Mouse (Mus musculus) liver, embryonic 16.5 days (tissue): ENCODE results near the gene Pramel6. TPM values are rescaled to one million over a fixed set of nuclear protein-coding genes. Genes with fewer than 3 reads are reported as not detected.
"Not testable (repeated sequence)": the region's sequence is repeated elsewhere in the genome, so short reads cannot be mapped to it uniquely, and the experiment has no call there.

ENCODE experiments used
- ATAC-seq: fragments of 200-750 bp; cut with Nextera tagmentation; 2 replicates; pipeline ENCODE4 v1.8.0; 2017; ENCODE audit warnings: low read depth, mild to moderate bottlenecking, moderate number of reproducible peaks, moderate library complexity
- H3K27ac ChIP-seq: fragments of 300-500 bp; sonication (generic); 2 replicates; pipeline ENCODE4 v1.5.1; 2014; ENCODE audit warnings: mild to moderate bottlenecking, low read length
- H3K27me3 ChIP-seq: fragments of 300-500 bp; sonication (generic); 2 replicates; pipeline ENCODE4 v1.6.1; 2014; ENCODE audit warnings: low read depth, low read length, mixed read lengths; ENCODE audit not compliant: control insufficient read depth, insufficient read depth
- H3K36me3 ChIP-seq: fragments of 300-500 bp; sonication (generic); 2 replicates; pipeline ENCODE4 v1.6.1; 2014; ENCODE audit warnings: mild to moderate bottlenecking; ENCODE audit not compliant: control insufficient read depth, insufficient read depth
- H3K4me1 ChIP-seq: fragments of 300-500 bp; sonication (generic); 2 replicates; pipeline ENCODE4 v1.6.1; 2014; ENCODE audit warnings: low read depth, low read length, mixed read lengths; ENCODE audit not compliant: control insufficient read depth
- H3K4me2 ChIP-seq: fragments of 300-500 bp; sonication (generic); 2 replicates; pipeline ENCODE4 v1.6.1; 2014; ENCODE audit warnings: low read depth, low read length, mixed read lengths
- H3K4me3 ChIP-seq: fragments of 300-500 bp; sonication (generic); 2 replicates; pipeline ENCODE4 v1.5.1; 2014; ENCODE audit warnings: low read depth, mild to moderate bottlenecking, low read length
- H3K9ac ChIP-seq: fragments of 300-500 bp; sonication (generic); 2 replicates; pipeline ENCODE4 v1.6.1; 2014; ENCODE audit warnings: low read depth, low read length
- H3K9me3 ChIP-seq: fragments of 300-500 bp; sonication (generic); replicated peaks from 2 replicates; pipeline ENCODE4 v1.6.1; 2016; ENCODE audit warnings: low read length; ENCODE audit not compliant: control insufficient read depth
- WGBS: fragments of 180-500 bp; shearing (Covaris S2); extraction: QIAGEN DNeasy Blood & Tissue Kit; methylation state at CpG from one replicate; pipeline ENCODE4 v1.1.7; 2014; ENCODE audit not compliant: insufficient replicate concordance; 5-methylcytosine and 5-hydroxymethylcytosine counted together
- polyA plus RNA-seq: library from polyadenylated mRNA; unstranded; fragments of >200 nt; fragmentation: Nextera tagmentation; extraction: Ambion mirVana; gene quantifications from 2 replicates; pipeline ENCODE4 v1.2.1, GENCODE M21; 2015

Pramel6 gene
- not detected in 2 replicates for polyA plus RNA-seq

GRCm38 (mm10) chr2:87506265-87506664 lies at the start of gene Pramel6:
Pramel6 (plus strand) TSS chr2:87506565.
- Histone ChIP-seq H3K27me3 (no peaks in the 10 kb centered on the region), H3K9me3 (no peaks in the 10 kb centered on the region; the same call in 1 of the 2 replicates), H3K4me1 (no peaks in the 10 kb centered on the region), H3K9ac (no peak within 1 kb of the TSS), H3K27ac (no peak within 1 kb of the TSS), H3K4me2 (no peak within 1 kb of the TSS), H3K36me3 (no peaks in the 10 kb centered on the region), H3K4me3 (no peak within 1 kb of the TSS)
- no peak for ATAC-seq
- WGBS = 59% methylated on average over 6 of the region's 6 CpGs

GRCm38 (mm10) chr2:87461769-87462168 lies 44.6 kb upstream of the Pramel6 start:
- Histone ChIP-seq H3K4me1 (no peaks in the 10 kb centered on the region), H3K9me3 (no peaks in the 10 kb centered on the region; the same call in 1 of the 2 replicates), H3K4me2 (no peak overlapping the region), H3K36me3 (no peaks in the 10 kb centered on the region), H3K27me3 (no peaks in the 10 kb centered on the region), H3K27ac (no peak overlapping the region), H3K9ac (no peak overlapping the region), H3K4me3 (no peak overlapping the region)
- WGBS = 63% methylated on average over 4 of the region's 4 CpGs
- no peak for ATAC-seq

- H3K9ac ChIP-seq = no peak overlapping the region
- no peaks in the 10 kb centered on the region for H3K4me1 ChIP-seq
- H3K27ac ChIP-seq = no peak overlapping the region
- no peak overlapping the region for H3K4me3 ChIP-seq
- no peaks in the 10 kb centered on the region for H3K36me3 ChIP-seq
- H3K9me3 ChIP-seq = no peaks in the 10 kb centered on the region
- no peak for ATAC-seq
- no peak overlapping the region for H3K4me2 ChIP-seq
- no peaks in the 10 kb centered on the region for H3K27me3 ChIP-seq
These were observed 26.2 kb upstream of the Pramel6 start for GRCm38 (mm10) chr2:87480207-87480606.

GRCm38 (mm10) chr2:87481158-87481557 lies 25.2 kb upstream of the Pramel6 start:
- no peaks in the 10 kb centered on the region for H3K36me3 ChIP-seq
- no peak overlapping the region for H3K4me2 ChIP-seq
- no peak overlapping the region for H3K4me3 ChIP-seq
- no peaks in the 10 kb centered on the region for H3K4me1 ChIP-seq
- WGBS = 54% methylated on average over 4 of the region's 4 CpGs
- no peak overlapping the region for H3K9ac ChIP-seq
- no peak for ATAC-seq
- no peak overlapping the region for H3K27ac ChIP-seq
- no peaks in the 10 kb centered on the region for H3K27me3 ChIP-seq
- no peaks in the 10 kb centered on the region for H3K9me3 ChIP-seq

GRCm38 (mm10) chr2:87482276-87482675 lies 24.1 kb upstream of the Pramel6 start:
- no peaks in the 10 kb centered on the region for H3K4me1 ChIP-seq
- 47% methylated on average over 2 of the region's 2 CpGs for WGBS
- H3K4me2 ChIP-seq = no peak overlapping the region
- H3K36me3 ChIP-seq = no peaks in the 10 kb centered on the region
- no peak overlapping the region for H3K27ac ChIP-seq
- no peaks in the 10 kb centered on the region for H3K9me3 ChIP-seq
- no peaks in the 10 kb centered on the region for H3K27me3 ChIP-seq
- no peak for ATAC-seq
- H3K9ac ChIP-seq = no peak overlapping the region
- H3K4me3 ChIP-seq = no peak overlapping the region

GRCm38 (mm10) chr2:87496993-87497392 lies 9.4 kb upstream of the Pramel6 start, which contains the start of gene Pramel7:
Pramel7 (minus strand) TSS chr2:87497093.
- not testable (repeated sequence) for H3K36me3 ChIP-seq, H3K27me3 ChIP-seq, H3K4me1 ChIP-seq, H3K4me2 ChIP-seq, H3K4me3 ChIP-seq, H3K9ac ChIP-seq, H3K9me3 ChIP-seq, ATAC-seq, H3K27ac ChIP-seq
- 62% methylated on average over 3 of the region's 5 CpGs for WGBS

- Histone ChIP-seq H3K9me3 (no peaks in the 10 kb centered on the region), H3K27me3 (no peaks in the 10 kb centered on the region), H3K27ac (no peak overlapping the region), H3K4me2 (no peak overlapping the region), H3K4me3 (no peak overlapping the region), H3K4me1 (no peaks in the 10 kb centered on the region), H3K9ac (no peak overlapping the region), H3K36me3 (no peaks in the 10 kb centered on the region)
- 56% methylated on average over 2 of the region's 2 CpGs for WGBS
- no peak for ATAC-seq
These were observed 8.7 kb downstream of the Pramel6 start for GRCm38 (mm10) chr2:87515046-87515445.

GRCm38 (mm10) chr2:87515457-87516060 lies 9.2 kb downstream of the Pramel6 start:
- no peaks in the 10 kb centered on the region for H3K27me3 ChIP-seq
- WGBS = 53% methylated on average over 7 of the region's 8 CpGs

GRCm38 (mm10) chr2:87516581-87516980 lies 10.2 kb downstream of the Pramel6 start:
- H3K27ac ChIP-seq = no peak overlapping the region
- H3K27me3 ChIP-seq = no peaks in the 10 kb centered on the region
- no peak overlapping the region for H3K9ac ChIP-seq
- no peaks in the 10 kb centered on the region for H3K9me3 ChIP-seq
- H3K4me1 ChIP-seq = no peaks in the 10 kb centered on the region
- H3K36me3 ChIP-seq = no peaks in the 10 kb centered on the region
- 53% methylated on average over 3 of the region's 3 CpGs for WGBS
- no peak overlapping the region for H3K4me2 ChIP-seq
- H3K4me3 ChIP-seq = no peak overlapping the region
- ATAC-seq = no peak

More at GRCm38 (mm10) chr2:87515457-87516060, 9.2 kb downstream of the Pramel6 start:
- H3K27ac ChIP-seq = no peak overlapping the region
- H3K9ac ChIP-seq = no peak overlapping the region
- H3K4me2 ChIP-seq = no peak overlapping the region
- H3K36me3 ChIP-seq = no peaks in the 10 kb centered on the region
- no peak overlapping the region for H3K4me3 ChIP-seq
- ATAC-seq = no peak
- no peaks in the 10 kb centered on the region for H3K9me3 ChIP-seq
- H3K4me1 ChIP-seq = no peaks in the 10 kb centered on the region
